Mouse (Mus musculus) spleen, adult 12 weeks (tissue): ENCODE results near the gene Srp9.
"Not testable (repeated sequence)": the region's sequence is repeated elsewhere in the genome, so short reads cannot be mapped to it uniquely, and the experiment has no call there.

Source experiments
- DNase-seq: peaks from one replicate; pipeline ENCODE4 v3.0.0; 2022; ENCODE audit warnings: low spot score

Srp9 gene

DNA sequence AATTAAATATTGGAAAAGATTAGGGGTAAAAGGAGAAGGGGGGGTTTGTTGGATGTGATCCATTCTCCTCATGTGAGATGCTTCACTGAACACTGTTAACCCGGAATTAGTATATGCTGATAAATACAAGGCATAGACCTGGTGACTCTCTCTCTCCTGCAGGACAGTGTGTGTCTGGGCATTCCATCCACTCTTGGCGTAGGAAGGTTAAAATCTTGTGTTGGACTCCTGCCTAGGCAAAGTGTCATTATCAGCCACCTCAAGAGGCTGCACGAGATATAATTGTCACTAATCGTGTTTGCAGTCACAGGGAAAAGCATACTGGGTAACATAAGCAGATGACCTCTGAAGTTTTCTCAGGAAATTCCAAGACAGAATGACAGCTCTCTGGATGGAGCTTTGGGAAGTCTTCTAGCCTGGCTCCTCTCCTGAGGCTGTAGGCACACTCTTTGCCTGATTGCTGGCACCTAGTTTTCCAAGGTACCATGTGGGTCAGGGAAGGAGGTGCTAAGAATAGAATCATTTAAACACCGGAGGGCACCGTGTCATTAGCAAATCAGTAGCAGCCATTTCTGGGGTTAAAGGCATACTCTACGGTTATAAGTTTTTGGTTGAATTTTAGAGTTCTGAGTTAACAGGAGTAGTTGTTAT, 24.5 kb downstream of the Srp9 start:
- DNase-seq, result no peak

- no peak for DNase-seq
Measured at GRCm38 (mm10) chr1:182149966-182150365, 25.4 kb downstream of the Srp9 start.

DNA sequence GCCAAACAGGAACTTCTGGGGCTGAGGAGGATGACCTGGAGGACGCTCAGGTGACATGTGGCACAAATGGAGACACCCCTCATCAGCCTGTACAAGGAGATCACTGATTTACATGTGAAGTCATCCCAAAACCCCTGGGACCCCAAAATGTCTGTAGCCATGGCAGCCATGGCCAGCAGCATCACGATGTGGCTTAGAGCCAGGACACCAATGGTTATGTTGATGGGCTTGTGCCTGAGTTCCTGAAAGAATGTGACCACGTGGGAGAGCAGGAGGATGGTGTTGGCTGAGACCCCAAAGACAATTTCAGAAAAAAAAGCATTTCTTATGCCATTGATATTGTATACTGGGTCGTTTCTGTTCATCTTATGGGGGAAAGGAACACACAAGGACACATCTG, 33.2 kb downstream of the Srp9 start:
- no peak for DNase-seq

DNA sequence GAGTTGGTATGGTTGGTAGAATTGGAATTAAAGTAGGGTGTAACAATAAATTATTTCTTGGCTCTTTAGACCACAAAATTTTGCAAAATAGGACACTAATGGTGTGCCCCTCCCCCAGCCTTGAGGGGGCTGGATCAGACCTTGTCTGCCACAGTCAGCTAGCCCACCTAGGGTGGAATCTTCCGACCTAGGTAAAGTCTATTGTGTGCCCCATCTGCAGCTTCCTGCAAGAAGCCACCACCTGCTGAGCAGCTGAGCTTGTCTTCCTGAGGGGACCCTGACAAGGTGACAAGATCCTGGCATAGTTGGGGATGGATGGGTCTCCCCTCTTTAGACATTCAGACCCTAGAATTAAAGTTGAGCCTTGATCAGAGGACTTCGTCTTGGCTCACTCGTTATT, 35.0 kb downstream of the Srp9 start:
- DNase-seq, result no peak

GRCm38 (mm10) chr1:182162951-182163350, 38.4 kb downstream of the Srp9 start:
- DNase-seq, result no peak

DNA sequence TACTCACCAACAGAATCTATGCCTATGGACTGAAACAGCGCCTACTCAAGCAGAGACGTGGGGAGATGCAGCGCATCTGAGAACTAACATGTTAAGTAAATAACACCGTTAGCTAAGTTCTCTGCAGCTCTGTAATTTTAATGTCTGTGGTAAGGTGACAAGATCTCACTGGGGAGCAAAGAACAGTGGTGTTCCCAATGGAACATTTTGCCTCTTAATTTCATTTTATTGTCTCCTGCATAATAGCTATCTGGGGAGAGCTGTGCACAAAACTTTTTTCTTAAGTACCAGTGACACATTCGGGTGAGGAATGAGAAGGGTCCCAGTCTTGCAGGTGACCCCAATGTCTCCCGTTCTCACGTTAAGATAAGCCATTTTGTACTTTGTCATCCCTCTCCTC, 39.8 kb downstream of the Srp9 start, which contains the start of gene Vmn1r1:
Vmn1r1 (minus strand) TSS at position 101 of the 400 bp plus-strand sequence.
- DNase-seq, result no peak

DNA sequence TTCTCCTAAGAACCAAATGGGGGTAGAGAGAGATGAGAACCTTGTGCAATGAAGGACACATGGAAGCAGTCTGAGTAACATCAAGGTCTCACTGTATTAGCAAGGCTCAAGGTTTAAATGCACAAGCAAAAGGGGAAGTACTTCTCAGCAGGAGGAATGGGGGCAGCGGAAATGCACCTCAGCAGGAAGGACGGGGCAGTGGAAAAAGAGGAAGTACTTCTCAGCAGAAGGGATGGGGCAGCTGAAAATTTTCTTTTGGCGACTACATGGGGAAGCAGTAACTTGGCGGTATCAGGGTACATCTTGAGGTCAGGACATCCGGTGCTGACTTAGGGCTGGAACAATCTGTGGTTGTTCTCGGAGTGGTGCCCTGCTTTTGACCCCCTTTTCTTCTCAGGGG, 45.7 kb downstream of the Srp9 start:
- DNase-seq, result not testable (repeated sequence)

GRCm38 (mm10) chr1:182176985-182177384, 52.4 kb downstream of the Srp9 start:
- not testable (repeated sequence) for DNase-seq

- DNase-seq, result no peak
Measured at GRCm38 (mm10) chr1:182181456-182182305, 57.1 kb downstream of the Srp9 start.
